Mouse (Mus musculus): ENCODE results near the gene Tead1. TPM values are rescaled to one million over a fixed set of nuclear protein-coding genes. Genes with fewer than 3 reads are reported as not detected.

Gene Tead1
- polyA plus RNA-seq, 1 experiment from 2014 or later, result 18.9 TPM

GRCm38 (mm10) chr7:112907468-112907867, 228.3 kb downstream of the Tead1 start:
- H3K27ac ChIP-seq (ENCODE audit: low read length), result no peak overlapping the region
- no peak overlapping the region for H3K4me3 ChIP-seq (replicated peaks; ENCODE audit: low read length)
- no peak overlapping the region for H3K4me2 ChIP-seq (ENCODE audit: low read depth, low read length)
- no peak for ATAC-seq (ENCODE audit: insufficient read depth, low FRiP score)
- H3K9me3 ChIP-seq (replicated peaks; ENCODE audit: control insufficient read depth, low read length), result no peaks in the 10 kb centered on the region
- H3K36me3 ChIP-seq (ENCODE audit: control insufficient read depth, insufficient read depth, low read length), result no peaks in the 10 kb centered on the region
- no peaks in the 10 kb centered on the region for H3K27me3 ChIP-seq (ENCODE audit: control insufficient read depth, insufficient read depth, low read length)
- 75% methylated on average over 2 of the region's 2 CpGs for WGBS
- H3K9ac ChIP-seq (ENCODE audit: low read length), result no peak overlapping the region
- no peaks in the 10 kb centered on the region for H3K4me1 ChIP-seq (ENCODE audit: control insufficient read depth, insufficient read depth, low read length)

- Histone ChIP-seq H3K36me3 (ENCODE audit: control insufficient read depth, insufficient read depth, low read length) (no peaks in the 10 kb centered on the region), H3K27ac (ENCODE audit: low read length) (no peak overlapping the region), H3K27me3 (ENCODE audit: control insufficient read depth, insufficient read depth, low read length) (no peaks in the 10 kb centered on the region), H3K4me1 (ENCODE audit: control insufficient read depth, insufficient read depth, low read length) (no peaks in the 10 kb centered on the region), H3K9ac (ENCODE audit: low read length) (no peak overlapping the region), H3K4me3 (replicated peaks; ENCODE audit: low read length) (no peak overlapping the region), H3K4me2 (ENCODE audit: low read depth, low read length) (no peak overlapping the region), H3K9me3 (replicated peaks; ENCODE audit: control insufficient read depth, low read length) (no peaks in the 10 kb centered on the region)
- no peak for ATAC-seq (ENCODE audit: insufficient read depth, low FRiP score)
- WGBS, result 85% methylated on average over 10 of the region's 10 CpGs
These were observed 230.0 kb downstream of the Tead1 start for GRCm38 (mm10) chr7:112909164-112909563.

GRCm38 (mm10) chr7:112912969-112913368, 233.9 kb downstream of the Tead1 start:
- H3K9ac ChIP-seq (ENCODE audit: low read length), result no peak overlapping the region
- no peaks in the 10 kb centered on the region for H3K4me1 ChIP-seq (ENCODE audit: control insufficient read depth, insufficient read depth, low read length)
- no peaks in the 10 kb centered on the region for H3K27me3 ChIP-seq (ENCODE audit: control insufficient read depth, insufficient read depth, low read length)
- WGBS, result 83% methylated on average over 3 of the region's 3 CpGs
- H3K27ac ChIP-seq (ENCODE audit: low read length), result no peak overlapping the region
- ATAC-seq (ENCODE audit: insufficient read depth, low FRiP score), result no peak
- H3K9me3 ChIP-seq (replicated peaks; ENCODE audit: control insufficient read depth, low read length), result no peaks in the 10 kb centered on the region
- H3K36me3 ChIP-seq (ENCODE audit: control insufficient read depth, insufficient read depth, low read length), result no peaks in the 10 kb centered on the region
- no peak overlapping the region for H3K4me2 ChIP-seq (ENCODE audit: low read depth, low read length)
- H3K4me3 ChIP-seq (replicated peaks; ENCODE audit: low read length), result no peak overlapping the region

GRCm38 (mm10) chr7:112915571-112915970, 236.5 kb downstream of the Tead1 start:
- Histone ChIP-seq H3K36me3 (ENCODE audit: control insufficient read depth, insufficient read depth, low read length) (no peaks in the 10 kb centered on the region), H3K27me3 (ENCODE audit: control insufficient read depth, insufficient read depth, low read length) (no peaks in the 10 kb centered on the region), H3K4me1 (ENCODE audit: control insufficient read depth, insufficient read depth, low read length) (peaks cover 7% of the 10 kb centered on the region), H3K27ac (ENCODE audit: low read length) (no peak overlapping the region), H3K9me3 (replicated peaks; ENCODE audit: control insufficient read depth, low read length) (no peaks in the 10 kb centered on the region), H3K4me2 (ENCODE audit: low read depth, low read length) (no peak overlapping the region), H3K9ac (ENCODE audit: low read length) (no peak overlapping the region), H3K4me3 (replicated peaks; ENCODE audit: low read length) (no peak overlapping the region)
- no peak for ATAC-seq (ENCODE audit: insufficient read depth, low FRiP score)
- WGBS, result 85% methylated on average over 4 of the region's 4 CpGs

- Histone ChIP-seq H3K36me3 (ENCODE audit: control insufficient read depth, insufficient read depth, low read length) (no peaks in the 10 kb centered on the region), H3K9ac (ENCODE audit: low read length) (no peak overlapping the region), H3K4me3 (replicated peaks; ENCODE audit: low read length) (no peak overlapping the region), H3K9me3 (replicated peaks; ENCODE audit: control insufficient read depth, low read length) (no peaks in the 10 kb centered on the region), H3K4me1 (ENCODE audit: control insufficient read depth, insufficient read depth, low read length) (peaks cover 8% of the 10 kb centered on the region), H3K4me2 (ENCODE audit: low read depth, low read length) (peak overlapping the region; percentile 7; the same call in 1 of the 2 replicates), H3K27ac (ENCODE audit: low read length) (no peak overlapping the region), H3K27me3 (ENCODE audit: control insufficient read depth, insufficient read depth, low read length) (no peaks in the 10 kb centered on the region)
- no peak for ATAC-seq (ENCODE audit: insufficient read depth, low FRiP score)
- WGBS, result 38% methylated on average over 10 of the region's 10 CpGs
These were observed 238.6 kb downstream of the Tead1 start for GRCm38 (mm10) chr7:112917613-112918278.

GRCm38 (mm10) chr7:112918279-112918991, 239.3 kb downstream of the Tead1 start:
- no peak overlapping the region for H3K27ac ChIP-seq (ENCODE audit: low read length)
- peak overlapping the region; percentile 7; the same call in 1 of the 2 replicates for H3K4me2 ChIP-seq (ENCODE audit: low read depth, low read length)
- no peak overlapping the region for H3K4me3 ChIP-seq (replicated peaks; ENCODE audit: low read length)
- no peaks in the 10 kb centered on the region for H3K9me3 ChIP-seq (replicated peaks; ENCODE audit: control insufficient read depth, low read length)
- no peaks in the 10 kb centered on the region for H3K27me3 ChIP-seq (ENCODE audit: control insufficient read depth, insufficient read depth, low read length)
- no peak for ATAC-seq (ENCODE audit: insufficient read depth, low FRiP score)
- 0 out of 2 replicates have a peak overlapping the region, but pooled peaks have one; percentile 7 for H3K9ac ChIP-seq (ENCODE audit: low read length)
- peaks cover 15% of the 10 kb centered on the region for H3K4me1 ChIP-seq (ENCODE audit: control insufficient read depth, insufficient read depth, low read length)
- WGBS, result 51% methylated on average over 22 of the region's 22 CpGs
- H3K36me3 ChIP-seq (ENCODE audit: control insufficient read depth, insufficient read depth, low read length), result no peaks in the 10 kb centered on the region

GRCm38 (mm10) chr7:112919845-112920244, 240.7 kb downstream of the Tead1 start:
- Histone ChIP-seq H3K36me3 (ENCODE audit: control insufficient read depth, insufficient read depth, low read length) (no peaks in the 10 kb centered on the region), H3K4me2 (ENCODE audit: low read depth, low read length) (no peak overlapping the region), H3K4me3 (replicated peaks; ENCODE audit: low read length) (no peak overlapping the region), H3K9ac (ENCODE audit: low read length) (no peak overlapping the region), H3K9me3 (replicated peaks; ENCODE audit: control insufficient read depth, low read length) (no peaks in the 10 kb centered on the region), H3K27ac (ENCODE audit: low read length) (no peak overlapping the region), H3K4me1 (ENCODE audit: control insufficient read depth, insufficient read depth, low read length) (peaks cover 16% of the 10 kb centered on the region), H3K27me3 (ENCODE audit: control insufficient read depth, insufficient read depth, low read length) (no peaks in the 10 kb centered on the region)
- WGBS, result 2% methylated on average over 4 of the region's 4 CpGs
- no peak for ATAC-seq (ENCODE audit: insufficient read depth, low FRiP score)

GRCm38 (mm10) chr7:112922801-112923200, 243.7 kb downstream of the Tead1 start:
- no peak overlapping the region for H3K9ac ChIP-seq (ENCODE audit: low read length)
- 34% methylated on average over 4 of the region's 4 CpGs for WGBS
- H3K4me1 ChIP-seq (ENCODE audit: control insufficient read depth, insufficient read depth, low read length), result peaks cover 16% of the 10 kb centered on the region
- H3K4me2 ChIP-seq (ENCODE audit: low read depth, low read length), result no peak overlapping the region
- ATAC-seq (ENCODE audit: insufficient read depth, low FRiP score), result no peak
- H3K27me3 ChIP-seq (ENCODE audit: control insufficient read depth, insufficient read depth, low read length), result no peaks in the 10 kb centered on the region
- H3K27ac ChIP-seq (ENCODE audit: low read length), result no peak overlapping the region
- no peaks in the 10 kb centered on the region for H3K9me3 ChIP-seq (replicated peaks; ENCODE audit: control insufficient read depth, low read length)
- H3K4me3 ChIP-seq (replicated peaks; ENCODE audit: low read length), result no peak overlapping the region
- H3K36me3 ChIP-seq (ENCODE audit: control insufficient read depth, insufficient read depth, low read length), result no peaks in the 10 kb centered on the region

- Histone ChIP-seq H3K4me3 (replicated peaks; ENCODE audit: low read length) (no peak overlapping the region), H3K9ac (ENCODE audit: low read length) (no peak overlapping the region), H3K4me2 (ENCODE audit: low read depth, low read length) (no peak overlapping the region), H3K4me1 (ENCODE audit: control insufficient read depth, insufficient read depth, low read length) (peaks cover 10% of the 10 kb centered on the region), H3K9me3 (replicated peaks; ENCODE audit: control insufficient read depth, low read length) (no peaks in the 10 kb centered on the region), H3K27me3 (ENCODE audit: control insufficient read depth, insufficient read depth, low read length) (no peaks in the 10 kb centered on the region), H3K27ac (ENCODE audit: low read length) (no peak overlapping the region), H3K36me3 (ENCODE audit: control insufficient read depth, insufficient read depth, low read length) (no peaks in the 10 kb centered on the region)
- ATAC-seq (ENCODE audit: insufficient read depth, low FRiP score), result no peak
- WGBS, result 72% methylated on average over 3 of the region's 3 CpGs
These were observed 244.6 kb downstream of the Tead1 start for GRCm38 (mm10) chr7:112923712-112924111.

All from stomach, embryonic 16.5 days (tissue).